Mouse (Mus musculus) hindbrain, embryonic 11.5 days (tissue): Measurements from ENCODE around the gene Elp4. TPM values are rescaled to one million over a fixed set of nuclear protein-coding genes. Genes with fewer than 3 reads are reported as not detected.

Experiments
- ATAC-seq: fragments of 200-750 bp; cut with Nextera tagmentation; 2 replicates; pipeline ENCODE4 v1.8.0; 2017; ENCODE audit warnings: mild to moderate bottlenecking, moderate TSS enrichment, moderate library complexity; ENCODE audit not compliant: low FRiP score
- DNase-seq: peaks from one replicate; pipeline ENCODE4 v3.0.0-alpha.2; 2015; ENCODE audit warnings: low spot score
- H3K27ac ChIP-seq: fragments of 300-500 bp; sonication (generic); 2 replicates; pipeline ENCODE4 v1.5.1; 2014; ENCODE audit warnings: mild to moderate bottlenecking, low read depth, low read length
- H3K27me3 ChIP-seq: fragments of 300-500 bp; sonication (generic); 2 replicates; pipeline ENCODE4 v1.6.1; 2014; ENCODE audit warnings: mild to moderate bottlenecking, low read length, moderate library complexity, mixed read lengths; ENCODE audit not compliant: control insufficient read depth, insufficient read depth
- H3K36me3 ChIP-seq: fragments of 300-500 bp; sonication (generic); 2 replicates; pipeline ENCODE4 v1.6.1; 2014; ENCODE audit warnings: mild to moderate bottlenecking, low read length, moderate library complexity, mixed read lengths; ENCODE audit not compliant: control insufficient read depth, insufficient read depth
- H3K4me1 ChIP-seq: fragments of 300-500 bp; sonication (generic); replicated peaks from 2 replicates; pipeline ENCODE4 v1.6.1; 2014; ENCODE audit warnings: low read length, mixed read lengths; ENCODE audit not compliant: control insufficient read depth, insufficient read depth
- H3K4me2 ChIP-seq: fragments of 300-500 bp; sonication (generic); replicated peaks from 2 replicates; pipeline ENCODE4 v1.6.1; 2014; ENCODE audit warnings: mild to moderate bottlenecking, low read depth, low read length
- H3K4me3 ChIP-seq: fragments of 300-500 bp; sonication (generic); 2 replicates; pipeline ENCODE4 v1.5.1; 2014; ENCODE audit warnings: low read depth, low read length
- H3K9ac ChIP-seq: fragments of 300-500 bp; sonication (generic); 2 replicates; pipeline ENCODE4 v1.6.1; 2014; ENCODE audit warnings: low read depth, low read length
- H3K9me3 ChIP-seq: fragments of 300-500 bp; sonication (generic); 2 replicates; pipeline ENCODE4 v1.6.1; 2016; ENCODE audit warnings: low read length; ENCODE audit not compliant: control insufficient read depth
- WGBS: fragments of 180-500 bp; shearing (Covaris S2); extraction: QIAGEN DNeasy Blood & Tissue Kit; methylation state at CpG from one replicate; pipeline ENCODE4 v1.1.7; 2014; 5-methylcytosine and 5-hydroxymethylcytosine counted together
- polyA plus RNA-seq: library from polyadenylated mRNA; unstranded; fragments of >200 nt; fragmentation: Nextera tagmentation; extraction: Ambion mirVana; gene quantifications from 2 replicates; pipeline ENCODE4 v1.2.1, GENCODE M21; 2014

Elp4 gene
- 55.6 and 61.9 TPM in 2 replicates for polyA plus RNA-seq

GRCm38 (mm10) chr2:105903896-105904756 lies at the start of gene Elp4, which contains the start of gene Immp1l:
TSS of gene Elp4 (minus strand) at chr2:105904564.
TSS of gene Immp1l (plus strand) at chr2:105904638.
- ATAC-seq (peak; percentile 99), DNase-seq (peak; percentile 98)
- Histone ChIP-seq H3K4me2 (peak within 1 kb of the TSS; percentile 70), H3K9ac (peak within 1 kb of the TSS; percentile 86), H3K4me3 (peak within 1 kb of the TSS; percentile 86), H3K27me3 (no peaks in the 10 kb centered on the region), H3K9me3 (no peaks in the 10 kb centered on the region), H3K4me1 (no peaks in the 10 kb centered on the region), H3K36me3 (no peaks in the 10 kb centered on the region), H3K27ac (no peak within 1 kb of the TSS)
- WGBS, result 1% methylated on average over 39 of the region's 39 CpGs

- no peak overlapping the region for H3K4me2 ChIP-seq
- no peaks in the 10 kb centered on the region for H3K4me1 ChIP-seq
- no peaks in the 10 kb centered on the region for H3K36me3 ChIP-seq
- H3K27ac ChIP-seq, result no peak overlapping the region
- H3K9me3 ChIP-seq, result no peaks in the 10 kb centered on the region
- DNase-seq (no peak), ATAC-seq (no peak)
- no peak overlapping the region for H3K4me3 ChIP-seq
- 95% methylated on average over 4 of the region's 4 CpGs for WGBS
- no peaks in the 10 kb centered on the region for H3K27me3 ChIP-seq
- H3K9ac ChIP-seq, result no peak overlapping the region
These were observed 49.5 kb upstream of the Elp4 start for GRCm38 (mm10) chr2:105953862-105954261.

GRCm38 (mm10) chr2:105951350-105951940 lies 47.1 kb upstream of the Elp4 start:
- Histone ChIP-seq H3K4me3 (no peak overlapping the region), H3K27ac (no peak overlapping the region), H3K36me3 (no peaks in the 10 kb centered on the region), H3K9ac (no peak overlapping the region), H3K9me3 (no peaks in the 10 kb centered on the region), H3K27me3 (no peaks in the 10 kb centered on the region), H3K4me1 (no peaks in the 10 kb centered on the region), H3K4me2 (no peak overlapping the region)
- ATAC-seq (no peak), DNase-seq (no peak)
- WGBS, result 98% methylated on average over 1 of the region's 1 CpGs

DNA sequence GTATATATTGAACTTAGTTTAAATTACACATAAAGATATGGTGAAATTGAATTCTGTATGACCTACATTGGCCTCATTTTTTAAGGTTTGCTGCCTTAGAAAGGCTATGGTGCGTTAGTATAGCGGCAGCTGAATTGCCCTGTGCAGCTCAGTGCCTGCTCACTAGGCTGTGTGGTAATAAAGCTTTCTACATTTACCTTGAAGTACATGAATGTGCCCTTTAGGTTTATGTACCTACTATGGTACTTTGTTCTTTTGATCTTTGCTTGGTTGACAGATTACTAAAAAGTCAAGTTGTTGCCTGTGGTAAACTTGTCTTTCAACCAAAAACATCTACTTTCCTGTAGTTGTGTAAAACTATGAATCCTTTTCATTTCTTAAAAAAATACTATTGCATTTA lies 45.8 kb upstream of the Elp4 start:
- no peaks in the 10 kb centered on the region for H3K36me3 ChIP-seq
- no peaks in the 10 kb centered on the region for H3K4me1 ChIP-seq
- H3K27me3 ChIP-seq, result no peaks in the 10 kb centered on the region
- 95% methylated on average over 2 of the region's 2 CpGs for WGBS
- H3K4me3 ChIP-seq, result no peak overlapping the region
- H3K4me2 ChIP-seq, result no peak overlapping the region
- H3K9ac ChIP-seq, result no peak overlapping the region
- H3K27ac ChIP-seq, result no peak overlapping the region
- DNase-seq (no peak), ATAC-seq (no peak)
- H3K9me3 ChIP-seq, result no peaks in the 10 kb centered on the region

DNA sequence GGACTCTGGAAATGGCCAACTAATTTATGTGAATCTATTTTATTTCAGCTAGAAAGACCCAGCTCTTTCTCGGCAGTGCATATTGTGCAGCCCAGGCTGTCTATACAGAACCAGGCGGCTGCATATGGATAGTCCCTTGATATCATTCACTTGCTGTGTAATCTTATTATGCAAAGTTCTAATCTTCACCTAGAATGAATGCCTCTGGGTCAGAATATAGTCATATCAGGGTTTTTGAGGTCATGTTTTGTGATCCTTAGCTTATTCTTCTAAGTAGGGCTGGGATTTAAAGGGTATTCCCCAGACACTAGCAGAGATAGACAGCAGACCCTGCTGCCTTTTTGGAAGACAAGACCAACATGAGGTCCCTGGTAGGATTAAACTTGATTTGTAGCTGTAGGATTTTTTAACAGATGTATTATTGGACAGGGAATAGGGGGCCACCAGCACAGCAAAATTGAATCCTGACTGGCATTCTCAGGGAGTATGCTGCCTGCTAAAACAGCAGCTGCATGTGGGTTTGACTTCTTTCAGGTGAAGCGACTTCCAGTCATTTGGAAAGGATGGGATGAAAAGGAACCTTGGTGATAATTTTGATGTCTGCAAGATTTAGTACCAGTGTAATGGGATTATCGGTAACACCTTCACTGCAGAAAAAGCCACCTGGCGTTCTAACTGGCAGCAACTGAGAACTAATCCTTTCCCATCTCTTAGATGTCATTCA lies 13.4 kb upstream of the Elp4 start:
- H3K4me2 ChIP-seq, result no peak overlapping the region
- H3K4me1 ChIP-seq, result no peaks in the 10 kb centered on the region
- no peaks in the 10 kb centered on the region for H3K36me3 ChIP-seq
- no peak overlapping the region for H3K27ac ChIP-seq
- no peak overlapping the region for H3K9ac ChIP-seq
- peak; percentile 23; the same call in 1 of the 2 replicates for ATAC-seq
- no peak overlapping the region for H3K4me3 ChIP-seq
- DNase-seq, result no peak
- WGBS, result 76% methylated on average over 5 of the region's 5 CpGs
- no peaks in the 10 kb centered on the region for H3K9me3 ChIP-seq
- H3K27me3 ChIP-seq, result no peaks in the 10 kb centered on the region

DNA sequence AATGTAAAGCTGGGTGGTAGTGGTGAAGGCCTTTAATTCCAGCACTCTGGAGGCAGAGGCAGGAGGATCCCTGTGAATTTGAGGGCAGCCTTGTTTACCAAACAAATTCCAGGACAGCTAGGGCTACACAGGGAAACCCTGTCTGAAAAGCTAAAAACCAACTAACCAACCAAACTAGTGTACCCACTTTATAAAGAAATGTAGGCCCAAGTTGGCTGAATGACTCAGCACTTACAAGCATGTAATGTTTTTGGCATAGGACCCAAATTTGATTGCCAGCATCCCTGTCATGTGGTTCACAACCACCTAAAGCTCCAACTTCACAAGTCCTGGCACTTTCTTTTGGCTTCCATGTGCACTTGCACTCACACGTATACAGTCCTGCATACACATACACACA lies 12.3 kb upstream of the Elp4 start:
- DNase-seq (no peak), ATAC-seq (no peak)
- H3K4me3 ChIP-seq, result no peak overlapping the region
- WGBS, result 94% methylated on average over 1 of the region's 1 CpGs
- no peaks in the 10 kb centered on the region for H3K4me1 ChIP-seq
- no peak overlapping the region for H3K4me2 ChIP-seq
- H3K27me3 ChIP-seq, result no peaks in the 10 kb centered on the region
- H3K27ac ChIP-seq, result no peak overlapping the region
- H3K36me3 ChIP-seq, result no peaks in the 10 kb centered on the region
- H3K9ac ChIP-seq, result no peak overlapping the region
- no peaks in the 10 kb centered on the region for H3K9me3 ChIP-seq

DNA sequence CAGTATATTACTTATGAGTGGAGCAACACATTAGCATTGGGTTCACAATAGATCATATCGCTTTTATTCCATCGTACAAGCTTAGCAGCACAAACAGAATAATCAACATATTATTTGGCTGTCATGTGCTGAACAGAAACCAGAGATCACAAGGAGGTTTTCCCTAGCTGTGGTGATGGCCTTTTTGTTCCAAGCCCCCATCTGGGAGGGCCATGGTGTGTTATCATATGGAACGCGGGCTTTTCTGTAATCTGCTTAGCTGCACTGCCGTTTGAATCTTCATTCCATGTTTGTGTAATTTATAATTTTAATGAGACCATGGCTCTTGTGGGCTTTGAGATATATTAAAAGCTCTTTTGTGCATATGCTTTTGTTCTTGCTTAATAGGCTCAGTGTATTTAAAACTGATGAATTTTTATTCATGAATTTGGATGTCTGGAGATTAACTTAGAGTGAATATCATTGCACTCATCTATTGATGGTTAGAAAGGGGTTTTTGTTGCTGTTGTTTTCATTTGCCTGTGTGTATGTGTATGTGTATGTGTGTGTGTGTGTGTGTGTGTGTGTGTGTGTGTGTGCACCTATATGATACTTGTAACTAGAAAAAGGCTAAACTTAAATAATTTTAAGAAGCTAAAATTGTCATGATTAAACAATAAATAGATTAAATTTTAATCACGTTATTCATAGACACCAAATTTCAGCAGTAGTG lies 9.4 kb upstream of the Elp4 start:
- no peak overlapping the region for H3K27ac ChIP-seq
- no peaks in the 10 kb centered on the region for H3K4me1 ChIP-seq
- DNase-seq (peak; percentile 19), ATAC-seq (peak; percentile 72)
- H3K9me3 ChIP-seq, result no peaks in the 10 kb centered on the region
- no peaks in the 10 kb centered on the region for H3K36me3 ChIP-seq
- WGBS, result 75% methylated on average over 6 of the region's 6 CpGs
- H3K27me3 ChIP-seq, result no peaks in the 10 kb centered on the region
- H3K4me3 ChIP-seq, result no peak overlapping the region
- no peak overlapping the region for H3K9ac ChIP-seq
- H3K4me2 ChIP-seq, result no peak overlapping the region

DNA sequence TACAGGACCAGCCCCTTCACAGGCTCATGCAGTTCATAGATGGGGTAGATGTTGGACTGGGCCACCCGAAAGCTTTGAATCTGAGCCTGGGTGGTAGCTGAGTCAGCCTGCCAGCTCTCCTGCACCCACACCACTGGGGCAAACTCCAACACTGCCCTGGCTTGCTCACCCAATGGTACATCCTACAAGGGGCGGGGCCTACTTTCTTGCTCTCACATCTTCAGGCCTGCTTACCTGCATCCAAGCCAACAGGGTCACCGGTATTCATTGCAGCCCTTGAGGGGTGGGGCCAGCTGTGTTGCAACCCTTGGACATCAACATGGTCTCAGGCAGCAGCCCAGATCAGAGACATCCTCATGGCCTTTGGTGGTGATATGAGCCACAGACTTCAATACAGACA lies 6.2 kb upstream of the Elp4 start:
- no peaks in the 10 kb centered on the region for H3K4me1 ChIP-seq
- H3K9me3 ChIP-seq, result no peaks in the 10 kb centered on the region
- ATAC-seq, result no peak
- H3K9ac ChIP-seq, result no peak overlapping the region
- DNase-seq, result no peak
- H3K27me3 ChIP-seq, result no peaks in the 10 kb centered on the region
- no peaks in the 10 kb centered on the region for H3K36me3 ChIP-seq
- H3K27ac ChIP-seq, result no peak overlapping the region
- no peak overlapping the region for H3K4me2 ChIP-seq
- WGBS, result 91% methylated on average over 3 of the region's 3 CpGs
- no peak overlapping the region for H3K4me3 ChIP-seq
